Mouse (Mus musculus): ENCODE measurements around the gene Agtr1b. TPM values are rescaled to one million over a fixed set of nuclear protein-coding genes. Genes with fewer than 3 reads are reported as not detected.

Agtr1b gene
- 0.10 and 0.16 TPM in 2 replicates for polyA plus RNA-seq (2021; fragmentation: Nextera tagmentation)
- long read RNA-seq, experiment 1 = 0 reads
- long read RNA-seq, experiment 2 = 0 reads

DNA sequence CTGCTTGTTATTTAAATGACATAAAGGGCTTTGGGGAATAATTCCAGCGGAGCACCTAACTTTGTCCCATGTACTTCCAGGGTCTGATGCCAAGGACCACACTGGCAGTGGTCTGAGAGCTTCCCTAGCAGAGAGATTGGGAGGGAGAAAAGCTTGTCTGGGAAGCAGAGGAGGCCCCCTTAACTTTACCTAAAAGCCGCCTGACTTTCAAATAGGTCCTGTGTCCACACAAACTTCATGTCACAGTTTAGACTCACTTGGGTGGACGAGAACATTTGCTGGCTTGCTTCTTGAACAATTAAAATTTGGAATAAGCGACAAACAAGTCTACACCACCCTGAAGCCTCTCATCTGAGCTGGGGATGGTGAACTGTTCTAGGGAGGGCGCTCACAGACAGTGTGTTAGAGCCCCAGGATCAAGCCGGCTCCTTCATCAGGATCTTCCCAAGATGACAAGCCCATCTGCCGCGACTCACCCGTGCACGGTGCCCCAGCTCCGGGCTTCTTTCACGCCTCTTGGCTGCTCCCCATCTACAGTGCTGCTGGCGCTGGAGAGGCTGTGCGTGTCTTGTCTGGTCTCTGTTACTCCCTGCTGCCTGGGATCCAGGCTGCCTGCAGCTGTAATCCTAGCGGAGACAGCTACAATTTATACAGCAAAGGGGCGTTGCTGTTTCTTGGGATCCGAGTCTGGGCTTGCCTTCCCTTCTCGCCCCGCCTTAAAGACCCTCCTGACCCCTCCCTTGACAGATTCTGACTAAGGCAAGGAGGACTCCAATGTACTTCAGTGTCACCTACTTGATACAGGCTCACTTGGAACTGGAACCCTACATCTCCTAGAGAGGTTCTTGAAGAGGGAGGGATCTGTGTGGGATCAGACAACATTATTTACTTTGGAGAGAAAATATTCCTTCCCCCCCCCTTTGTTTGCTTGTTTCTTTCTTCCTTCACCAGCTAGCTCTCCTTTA lies at the start of gene Agtr1b:
Gene Agtr1b, minus strand, starts transcription at position 620 of the 965 bp plus-strand sequence.

DNA sequence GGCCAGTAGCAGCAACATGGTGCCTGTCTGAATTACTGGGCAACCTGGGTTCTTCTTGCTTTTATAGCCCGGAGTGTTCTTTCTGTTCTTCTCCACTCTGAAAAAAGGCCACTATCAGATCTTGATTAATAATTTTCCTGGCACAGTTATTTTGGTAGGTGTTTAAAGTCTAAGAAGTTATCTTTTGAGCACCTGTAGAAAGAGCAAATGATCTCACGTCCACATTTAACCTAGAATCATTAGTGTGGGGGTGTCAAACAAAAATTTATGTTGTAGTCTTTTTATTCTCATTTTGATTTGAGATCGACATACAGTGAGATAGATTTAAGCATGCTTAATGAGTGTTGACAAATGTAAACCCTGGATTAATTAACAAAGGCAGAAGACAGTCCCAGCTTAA lies 91.3 kb downstream of the Agtr1b start, which contains the start of gene Cpb1:
Gene Cpb1, minus strand, starts transcription at position 101 of the 400 bp plus-strand sequence.

Other genes starting within 250 kb of the Agtr1b start
- gene Gyg, start 211.9 kb downstream of the Agtr1b start, polyA plus RNA-seq (2021; fragmentation: Nextera tagmentation) = 54.1 and 56.2 TPM in 2 replicates
- not detected in 2 replicates for gene Cpa3, start 125.0 kb downstream of the Agtr1b start, polyA plus RNA-seq (2021; fragmentation: Nextera tagmentation)
- gene Cpb1, start 91.4 kb downstream of the Agtr1b start, polyA plus RNA-seq (2021; fragmentation: Nextera tagmentation) = 0.04 and 0.11 TPM in 2 replicates